Mouse (Mus musculus) cortical plate, adult 2 months (tissue): ENCODE data around the gene Med28.

Experiments
- CTCF ChIP-seq: fragments of 200-500 bp; IDR thresholded peaks from 2 replicates; pipeline ENCODE4 v1.5.1; 2011; ENCODE audit warnings: mild to moderate bottlenecking, control low read depth, low read length; ENCODE audit not compliant: insufficient read depth; ENCODE audit errors: extremely low read depth
- POLR2A ChIP-seq: fragments of 200-500 bp; IDR thresholded peaks from 2 replicates; pipeline ENCODE4 v1.6.1; 2011; ENCODE audit warnings: mild to moderate bottlenecking, low read length, control low read depth; ENCODE audit not compliant: insufficient read depth; ENCODE audit errors: extremely low read depth

DNA sequence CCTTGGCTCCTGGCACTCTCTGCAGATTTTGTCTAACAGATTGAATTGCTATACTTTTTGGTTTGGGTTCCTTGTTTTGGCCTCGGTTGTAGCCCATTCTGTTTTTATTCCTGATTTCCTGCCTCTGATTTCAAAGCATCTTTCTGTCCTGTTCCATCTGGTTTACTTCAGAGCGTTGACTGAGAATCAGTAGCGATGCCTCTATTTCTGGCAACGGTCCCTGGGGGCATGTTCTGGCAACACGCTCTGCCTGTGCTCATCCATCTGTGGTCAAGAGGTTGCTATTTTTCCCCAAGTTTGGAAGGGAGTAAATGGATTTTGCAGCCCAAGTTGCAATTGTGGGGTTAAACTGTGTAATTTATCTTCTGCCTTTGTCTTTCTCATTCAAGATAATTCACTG is 23.3 kb downstream of the Med28 start:
- TF ChIP-seq CTCF (no peak), POLR2A (no peak)
